Mouse (Mus musculus) CH12.LX (cell line): ENCODE results near the gene Ikzf1. TPM values are rescaled to one million over a fixed set of nuclear protein-coding genes. Genes with fewer than 3 reads are reported as not detected.

ENCODE experiments used
- DNase-seq: peaks from one replicate; pipeline ENCODE4 v3.0.0-alpha.2; 2013; ENCODE audit errors: extremely low read depth
- H3K27ac ChIP-seq: 2 replicates; pipeline ENCODE4 v1.5.1; 2012; ENCODE audit warnings: low read depth, mild to moderate bottlenecking, control low read depth, moderate library complexity; ENCODE audit not compliant: insufficient read depth
- H3K27me3 ChIP-seq: replicated peaks from 2 replicates; pipeline ENCODE3; 2012; ENCODE audit warnings: inconsistent platforms
- H3K36me3 ChIP-seq, 2 experiments: replicated peaks in 1 of 2; 2 replicates each; pipeline versions ENCODE3 to v1.6.1; 2012; ENCODE audit warnings: inconsistent platforms in 1 of 2, low read length in 1 of 2, mild to moderate bottlenecking in 1 of 2, mixed read lengths in 1 of 2, moderate library complexity in 1 of 2; ENCODE audit not compliant: control insufficient read depth in 1 of 2, insufficient read depth in 1 of 2
- H3K4me1 ChIP-seq, 2 experiments: 2 replicates each; pipeline ENCODE4 v1.6.1; 2012; ENCODE audit warnings: inconsistent platforms in 1 of 2, moderate library complexity in 1 of 2; ENCODE audit not compliant: insufficient read depth in 2 of 2, control insufficient read depth in 1 of 2
- H3K4me2 ChIP-seq: 2 replicates; pipeline ENCODE4 v1.6.1; 2012; ENCODE audit warnings: low read depth, mild to moderate bottlenecking, control low read depth; ENCODE audit not compliant: poor library complexity, insufficient read depth, severe bottlenecking
- H3K4me3 ChIP-seq, 3 experiments: fragments of 150-350 bp in 1 of 3; sonication (generic) in 1 of 3; replicated peaks in 1 of 3; 2 replicates each; pipeline versions ENCODE3 to v1.5.1; 2011 to 2012; ENCODE audit warnings: low read depth in 2 of 3, low read length in 2 of 3, mild to moderate bottlenecking in 2 of 3, moderate library complexity in 2 of 3, control low read depth in 1 of 3, improper control_type of control experiment in 1 of 3, inconsistent platforms in 1 of 3, mixed read lengths in 1 of 3; ENCODE audit not compliant: poor library complexity in 1 of 3
- H3K79me2 ChIP-seq: replicated peaks from 2 replicates; pipeline ENCODE4 v1.6.1; 2012; ENCODE audit warnings: mild to moderate bottlenecking, moderate library complexity; ENCODE audit not compliant: control insufficient read depth, poor library complexity, insufficient read depth, severe bottlenecking; ENCODE audit errors: extremely low read depth
- H3K9ac ChIP-seq: 2 replicates; pipeline ENCODE4 v1.6.1; 2012; ENCODE audit warnings: low read depth, mild to moderate bottlenecking, control low read depth, moderate library complexity; ENCODE audit not compliant: insufficient read depth
- H3K9me3 ChIP-seq: replicated peaks from 2 replicates; pipeline ENCODE3; 2012; ENCODE audit warnings: low read length, inconsistent platforms, mixed read lengths
- BHLHE40 ChIP-seq: IDR thresholded peaks from 2 replicates; pipeline ENCODE4 v1.6.1; 2011; ENCODE audit warnings: mild to moderate bottlenecking, low read depth, low read length, improper control_type of control experiment
- CHD1 ChIP-seq: IDR thresholded peaks from 2 replicates; pipeline ENCODE4 v1.6.1; 2012; ENCODE audit warnings: low read depth, low read length, improper control_type of control experiment, inconsistent platforms
- CTCF ChIP-seq, 2 experiments: IDR thresholded peaks in 1 of 2; conservative IDR thresholded peaks in 1 of 2; 2 replicates each; pipeline ENCODE4 v1.5.1; 2011 to 2012; ENCODE audit warnings: low read depth in 2 of 2, low read length in 2 of 2, improper control_type of control experiment in 1 of 2, inconsistent platforms in 1 of 2, mild to moderate bottlenecking in 1 of 2, moderate library complexity in 1 of 2
- E2F4 ChIP-seq: IDR thresholded peaks from 2 replicates; pipeline ENCODE4 v1.6.1; 2011; ENCODE audit warnings: low read depth, low read length, improper control_type of control experiment; ENCODE audit not compliant: insufficient replicate concordance
- EP300 ChIP-seq: IDR thresholded peaks from 2 replicates; pipeline ENCODE4 v1.6.1; 2011; ENCODE audit warnings: low read length, improper control_type of control experiment
- GABPA ChIP-seq: IDR thresholded peaks from 2 replicates; pipeline ENCODE4 v1.6.1; 2012; ENCODE audit warnings: low read depth, low read length, improper control_type of control experiment, inconsistent platforms; ENCODE audit not compliant: insufficient replicate concordance
- IRF4 ChIP-seq: IDR thresholded peaks from 2 replicates; pipeline ENCODE4 v1.6.1; 2014; ENCODE audit warnings: low read depth, mild to moderate bottlenecking, inconsistent platforms, low read length, improper control_type of control experiment
- KAT2A ChIP-seq: IDR thresholded peaks from 2 replicates; pipeline ENCODE4 v1.6.1; 2012; ENCODE audit warnings: low read length, improper control_type of control experiment, inconsistent platforms; ENCODE audit not compliant: insufficient replicate concordance
- MAFK ChIP-seq: IDR thresholded peaks from 2 replicates; pipeline ENCODE4 v1.6.1; 2011; ENCODE audit warnings: low read length, improper control_type of control experiment; ENCODE audit not compliant: insufficient replicate concordance
- NRF1 ChIP-seq: IDR thresholded peaks from 2 replicates; pipeline ENCODE4 v1.6.1; 2014; ENCODE audit warnings: low read depth, mild to moderate bottlenecking, inconsistent platforms, low read length, improper control_type of control experiment, moderate library complexity
- PAX5 ChIP-seq: IDR thresholded peaks from 2 replicates; pipeline ENCODE4 v1.6.1; 2012; ENCODE audit warnings: low read length, inconsistent platforms, mixed read lengths
- POLR2AphosphoS2 ChIP-seq: IDR thresholded peaks from 2 replicates; pipeline ENCODE4 v1.6.1; 2011; ENCODE audit warnings: low read depth, low read length, improper control_type of control experiment
- RAD21 ChIP-seq: IDR thresholded peaks from 2 replicates; pipeline ENCODE4 v1.6.1; 2011; ENCODE audit warnings: low read depth, mild to moderate bottlenecking, low read length, improper control_type of control experiment, moderate library complexity
- SIN3A ChIP-seq: IDR thresholded peaks from 2 replicates; pipeline ENCODE4 v1.6.1; 2012; ENCODE audit warnings: low read length, improper control_type of control experiment, inconsistent platforms
- USF1 ChIP-seq: IDR thresholded peaks from 2 replicates; pipeline ENCODE4 v1.6.1; 2014; ENCODE audit warnings: low read depth, mild to moderate bottlenecking, inconsistent platforms, low read length, improper control_type of control experiment
- ZC3H11A ChIP-seq: IDR thresholded peaks from 2 replicates; pipeline ENCODE4 v1.6.1; 2012; ENCODE audit warnings: low read depth, mild to moderate bottlenecking, inconsistent platforms, low read length, improper control_type of control experiment
- ZKSCAN1 ChIP-seq: IDR thresholded peaks from 2 replicates; pipeline ENCODE4 v1.6.1; 2012; ENCODE audit warnings: low read depth, inconsistent platforms, low read length, improper control_type of control experiment, borderline replicate concordance
- ZMIZ1 ChIP-seq: IDR thresholded peaks from 2 replicates; pipeline ENCODE4 v1.6.1; 2012; ENCODE audit warnings: low read depth, mild to moderate bottlenecking, inconsistent platforms, low read length, improper control_type of control experiment
- dilution Hi-C: fragments of 300-500 bp; cut with MboI; formaldehyde crosslinking; loops from 2 replicates; pipeline ENCODE4 v1.14.3; 2020; ENCODE audit warnings: low sequenced_read_pairs; ENCODE audit not compliant: extremely low pct_unique_long_range_greater_than_20kb, extremely low pct_ligation_motif_present
- in situ Hi-C: fragments of 300-500 bp; cut with MboI; formaldehyde crosslinking; loops from 3 replicates; pipeline ENCODE4 v1.14.3; 2019; ENCODE audit warnings: low sequenced_read_pairs, low pct_ligation_motif_present, low pct_unique_long_range_greater_than_20kb, mixed read lengths
- polyA plus RNA-seq: library from polyadenylated mRNA; unstranded; fragments of >175 nt; gene quantifications from 2 replicates; pipeline ENCODE4 v1.2.1, GENCODE M21; 2012; ENCODE audit warnings: low read depth; ENCODE audit not compliant: insufficient read length
- total RNA-seq, 2 experiments: library from RNA; depleted of rRNA; stranded (reverse); fragments of 300-350 nt in 1 of 2; fragments of >200 nt in 1 of 2; gene quantifications; 2 replicates each; pipeline ENCODE4 v1.2.3; 2012 to 2014

Gene Ikzf1
- total and polyA plus RNA-seq, 3 experiments: 33.1 to 68.7 (median 51.2) TPM

DNA sequence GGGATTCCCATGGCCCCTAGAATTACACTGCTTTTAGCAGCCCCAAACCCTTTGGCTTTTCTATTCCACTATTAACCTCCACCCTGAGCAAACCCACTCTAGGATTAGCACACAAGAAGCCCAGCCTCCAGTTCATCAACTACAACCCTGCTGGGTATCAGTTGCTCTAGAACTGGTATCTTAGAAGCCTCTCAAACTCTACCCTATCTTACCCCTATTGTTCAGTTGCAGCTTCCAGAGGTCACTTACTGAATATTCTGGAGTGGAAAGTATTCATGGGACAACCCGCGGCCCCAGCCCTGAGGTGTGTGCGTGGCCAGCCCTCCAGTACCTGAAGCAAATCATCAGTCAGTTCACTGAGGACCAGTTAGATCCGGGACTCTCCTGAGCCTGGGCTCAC, 89.6 kb downstream of the Ikzf1 start:
- dilution Hi-C loops (no loop called here), in situ Hi-C loops (no loop called here)
- peak overlapping the region; percentile 7; the same call in 1 of the 2 replicates for H3K27ac ChIP-seq

DNA sequence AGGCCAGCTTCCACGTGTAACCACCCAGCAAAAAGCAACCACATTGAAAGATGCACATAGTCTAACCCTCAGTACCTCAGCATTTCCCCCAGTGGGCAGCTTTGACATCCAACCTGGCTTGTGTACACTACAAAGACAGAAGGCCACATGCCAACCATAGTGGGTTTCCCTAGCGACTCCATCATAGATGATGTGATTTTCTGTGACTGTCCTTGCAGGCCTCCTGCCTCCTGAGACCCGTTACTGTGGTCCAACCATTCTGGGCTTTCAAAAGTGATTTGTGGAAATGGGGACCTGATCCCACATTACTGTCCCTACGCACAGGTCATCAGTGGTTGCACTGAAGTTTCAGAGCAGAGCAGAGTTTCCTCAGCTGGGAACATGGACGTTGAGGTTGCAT, 90.1 kb downstream of the Ikzf1 start:
- Histone ChIP-seq H3K9ac (no peak overlapping the region), H3K27me3 (no peaks in the 10 kb centered on the region), H3K4me2 (no peak overlapping the region), H3K79me2 (peaks cover under 1% of the 10 kb centered on the region; the same call in 1 of the 2 replicates), H3K36me3 (peaks cover 15 to 46% of the 10 kb centered on the region in 2 experiments), H3K27ac (peak overlapping the region; percentile 7; the same call in 1 of the 2 replicates), H3K9me3 (no peaks in the 10 kb centered on the region), H3K4me3 (no peak overlapping the region), H3K4me1 (peaks cover 37 to 98% of the 10 kb centered on the region in 2 experiments)
- in situ Hi-C loops (no loop called here), dilution Hi-C loops (no loop called here)
- TF ChIP-seq ZKSCAN1: no peak
- TF ChIP-seq ZMIZ1: peak; percentile 71; the same call in 1 of the 2 replicates
- TF ChIP-seq KAT2A: no peak
- no peak for TF ChIP-seq CTCF (conservative IDR thresholded peaks at IDR 0.05 in 1 of 2, IDR thresholded peaks at IDR 0.05 in 1 of 2; ENCODE audit: low read depth in 2 of 2, low read length in 2 of 2)
- no peak for TF ChIP-seq PAX5
- no peak for TF ChIP-seq NRF1
- no peak for TF ChIP-seq EP300
- TF ChIP-seq POLR2AphosphoS2: peak; percentile 64; the same call in 1 of the 2 replicates
- DNase-seq: no peak

More for the DNA sequence above, 89.6 kb downstream of the Ikzf1 start:
- H3K9ac ChIP-seq: no peak overlapping the region
- no peaks in the 10 kb centered on the region for H3K9me3 ChIP-seq
- TF ChIP-seq SIN3A: no peak
- no peak for TF ChIP-seq BHLHE40
- no peak for TF ChIP-seq USF1
- TF ChIP-seq E2F4: no peak
- TF ChIP-seq KAT2A: no peak
- TF ChIP-seq ZC3H11A: no peak
- TF ChIP-seq MAFK: no peak
- no peak for TF ChIP-seq RAD21
- no peak for TF ChIP-seq IRF4
- TF ChIP-seq PAX5: no peak
- no peak for TF ChIP-seq POLR2AphosphoS2
- TF ChIP-seq GABPA: no peak
- TF ChIP-seq CHD1: no peak
- peaks cover 19 to 51% of the 10 kb centered on the region in 2 experiments for H3K36me3 ChIP-seq
- H3K4me1 ChIP-seq: peaks cover 37 to 97% of the 10 kb centered on the region in 2 experiments
- H3K4me3 ChIP-seq: no peak overlapping the region
- H3K27me3 ChIP-seq: no peaks in the 10 kb centered on the region
- no peak overlapping the region for H3K4me2 ChIP-seq
- DNase-seq: no peak
- peaks cover 4% of the 10 kb centered on the region; the same call in 1 of the 2 replicates for H3K79me2 ChIP-seq
